Mouse (Mus musculus) common myeloid progenitor, adult 5-6 weeks (primary cell): ENCODE measurements around the gene Lce1a1. TPM values are rescaled to one million over a fixed set of nuclear protein-coding genes. Genes with fewer than 3 reads are reported as not detected.

Source experiments
- total RNA-seq: library from RNA; stranded (forward); fragments of 200-1000, 187-1606 nt; gene quantifications from 2 replicates; pipeline ENCODE4 v1.2.3, GENCODE M21; 2017

The Lce1a1 gene
- total RNA-seq, 1 experiment from 2014 or later, result not detected

Other genes with a start within 250 kb of the Lce1a1 start
- not detected in 2 replicates for gene Sprr2i, start 240.3 kb downstream of the Lce1a1 start, total RNA-seq
- not detected in 2 replicates for gene Sprr2j-ps, start 230.2 kb downstream of the Lce1a1 start, total RNA-seq
- gene Gm9774, start 218.9 kb downstream of the Lce1a1 start, total RNA-seq, result 3.0 and 5.6 TPM in 2 replicates
- gene Sprr2k, start 215.7 kb downstream of the Lce1a1 start, total RNA-seq, result not detected in 2 replicates
- not detected in 2 replicates for gene Sprr1b, start 209.5 kb downstream of the Lce1a1 start, total RNA-seq
- not detected in 2 replicates for gene Sprr3, start 189.6 kb downstream of the Lce1a1 start, total RNA-seq
- gene Sprr1a, start 162.4 kb downstream of the Lce1a1 start, total RNA-seq, result not detected in 2 replicates
- gene Sprr4, start 147.8 kb downstream of the Lce1a1 start, total RNA-seq, result not detected in 2 replicates
- gene 2310046K23Rik, start 113.8 kb downstream of the Lce1a1 start, total RNA-seq, result not detected in 2 replicates
- gene Ivl, start 74.6 kb downstream of the Lce1a1 start, total RNA-seq, result not detected in 2 replicates
- gene Smcp, start 59.3 kb downstream of the Lce1a1 start, total RNA-seq, result not detected in 2 replicates
- gene 2210017I01Rik, start 40.8 kb downstream of the Lce1a1 start, total RNA-seq, result not detected in 2 replicates
- gene Lce6a, start 26.6 kb downstream of the Lce1a1 start, total RNA-seq, result not detected in 2 replicates
- not detected in 2 replicates for gene Lce1b, start 8.6 kb upstream of the Lce1a1 start, total RNA-seq
- gene Lce1a2, start 22.0 kb upstream of the Lce1a1 start, total RNA-seq, result not detected in 2 replicates
- not detected in 2 replicates for gene Lce1c, start 30.9 kb upstream of the Lce1a1 start, total RNA-seq
- not detected in 2 replicates for gene Lce1d, start 38.9 kb upstream of the Lce1a1 start, total RNA-seq
- gene Lce1e, start 60.8 kb upstream of the Lce1a1 start, total RNA-seq, result not detected in 2 replicates
- gene Lce1f, start 72.0 kb upstream of the Lce1a1 start, total RNA-seq, result not detected in 2 replicates
- not detected in 2 replicates for gene Gm38119, start 90.8 kb upstream of the Lce1a1 start, total RNA-seq
- not detected in 2 replicates for gene Lce1g, start 104.0 kb upstream of the Lce1a1 start, total RNA-seq
- not detected in 2 replicates for gene Lce1h, start 116.8 kb upstream of the Lce1a1 start, total RNA-seq
- gene Lce1i, start 130.6 kb upstream of the Lce1a1 start, total RNA-seq, result not detected in 2 replicates
- not detected in 2 replicates for gene Lce1j, start 142.2 kb upstream of the Lce1a1 start, total RNA-seq
- not detected in 2 replicates for gene Lce1k, start 159.6 kb upstream of the Lce1a1 start, total RNA-seq
- not detected in 2 replicates for gene Kprp, start 178.9 kb upstream of the Lce1a1 start, total RNA-seq
- not detected in 2 replicates for gene Lce1l, start 203.0 kb upstream of the Lce1a1 start, total RNA-seq
- gene 2310050C09Rik, start 221.9 kb upstream of the Lce1a1 start, total RNA-seq, result not detected in 2 replicates